Mouse (Mus musculus): ENCODE measurements around the gene Rab10.
"Not testable (repeated sequence)": the region's sequence is repeated elsewhere in the genome, so short reads cannot be mapped to it uniquely, and the experiment has no call there.

The Rab10 gene

GRCm38 (mm10) chr12:3309391-3310320 lies at the start of gene Rab10:
Gene Rab10, minus strand, starts transcription at chr12:3309969.
- DNase-seq (ENCODE audit: low spot score): peak; percentile 99

GRCm38 (mm10) chr12:3359302-3359701 lies 49.5 kb upstream of the Rab10 start:
- peak; percentile 69 for DNase-seq (ENCODE audit: low spot score)

- DNase-seq (ENCODE audit: low spot score): peak; percentile 53
Observed at GRCm38 (mm10) chr12:3356824-3357223, 47.1 kb upstream of the Rab10 start.

- no peak for DNase-seq (ENCODE audit: low spot score)
Observed at GRCm38 (mm10) chr12:3355068-3355467, 45.3 kb upstream of the Rab10 start.

GRCm38 (mm10) chr12:3352216-3352615 lies 42.4 kb upstream of the Rab10 start:
- DNase-seq (ENCODE audit: low spot score): no peak

- no peak for DNase-seq (ENCODE audit: low spot score)
Observed at GRCm38 (mm10) chr12:3350136-3350535, 40.4 kb upstream of the Rab10 start.

GRCm38 (mm10) chr12:3349387-3349786 lies 39.6 kb upstream of the Rab10 start:
- no peak for DNase-seq (ENCODE audit: low spot score)

GRCm38 (mm10) chr12:3347682-3348081 lies 37.9 kb upstream of the Rab10 start:
- DNase-seq (ENCODE audit: low spot score): no peak

- no peak for DNase-seq (ENCODE audit: low spot score)
Observed at GRCm38 (mm10) chr12:3345038-3345437, 35.3 kb upstream of the Rab10 start.

- no peak for DNase-seq (ENCODE audit: low spot score)
Observed at GRCm38 (mm10) chr12:3344155-3344554, 34.4 kb upstream of the Rab10 start.

GRCm38 (mm10) chr12:3338931-3339330 lies 29.2 kb upstream of the Rab10 start:
- peak; percentile 28 for DNase-seq (ENCODE audit: low spot score)

- no peak for DNase-seq (ENCODE audit: low spot score)
Observed at GRCm38 (mm10) chr12:3329677-3330076, 19.9 kb upstream of the Rab10 start.

GRCm38 (mm10) chr12:3325232-3325631 lies 15.5 kb upstream of the Rab10 start:
- DNase-seq (ENCODE audit: low spot score): no peak

- DNase-seq (ENCODE audit: low spot score): no peak
Observed at GRCm38 (mm10) chr12:3323241-3323640, 13.5 kb upstream of the Rab10 start.

GRCm38 (mm10) chr12:3319377-3319776 lies 9.6 kb upstream of the Rab10 start:
- DNase-seq (ENCODE audit: low spot score): no peak

- no peak for DNase-seq (ENCODE audit: low spot score)
Observed at GRCm38 (mm10) chr12:3316937-3317336, 7.2 kb upstream of the Rab10 start.

- DNase-seq (ENCODE audit: low spot score): no peak
Observed at GRCm38 (mm10) chr12:3316083-3316482, 6.3 kb upstream of the Rab10 start.

GRCm38 (mm10) chr12:3312886-3313285 lies 3.1 kb upstream of the Rab10 start:
- peak; percentile 4 for DNase-seq (ENCODE audit: low spot score)

GRCm38 (mm10) chr12:3310321-3310692 lies 538 bp upstream of the Rab10 start:
- DNase-seq (ENCODE audit: low spot score): no peak

- peak; percentile 5 for DNase-seq (ENCODE audit: low spot score)
Observed at GRCm38 (mm10) chr12:3308541-3309241, 1.1 kb downstream of the Rab10 start.

- no peak for DNase-seq (ENCODE audit: low spot score)
Observed at GRCm38 (mm10) chr12:3307587-3307986, 2.2 kb downstream of the Rab10 start.

GRCm38 (mm10) chr12:3305238-3305637 lies 4.5 kb downstream of the Rab10 start:
- DNase-seq (ENCODE audit: low spot score): no peak

- not testable (repeated sequence) for DNase-seq (ENCODE audit: low spot score)
Observed at GRCm38 (mm10) chr12:3297622-3298021, 12.1 kb downstream of the Rab10 start.
